Mouse (Mus musculus): ENCODE measurements around the gene Lifr. TPM values are rescaled to one million over a fixed set of nuclear protein-coding genes. Genes with fewer than 3 reads are reported as not detected.

Gene Lifr
- total and polyA plus RNA-seq, 2 experiments, result 134 to 431 TPM

DNA sequence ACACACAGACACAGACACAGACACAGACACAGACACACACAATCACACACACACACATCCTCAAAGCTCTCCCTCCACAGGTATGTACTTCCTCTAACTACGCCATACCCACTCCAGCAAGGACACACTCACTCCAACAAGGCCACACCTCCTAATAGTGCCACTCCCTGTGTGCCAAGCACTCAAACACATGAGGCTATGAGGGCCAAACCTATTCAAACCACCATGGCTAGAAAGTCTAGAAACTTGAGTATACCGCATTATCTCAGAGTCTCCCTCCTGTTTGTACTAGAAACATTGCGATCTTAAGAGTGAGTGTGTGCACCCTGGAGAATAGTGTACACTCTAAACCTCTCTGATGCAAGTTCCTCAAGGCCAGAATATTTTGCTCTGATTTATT lies 125.4 kb downstream of the Lifr start:
- no peak overlapping the region for H3K4me3 ChIP-seq (ENCODE audit: insufficient read depth, low read depth, low read length)
- no peak overlapping the region for H3K9ac ChIP-seq (ENCODE audit: low read depth, low read length)
- no peaks in the 10 kb centered on the region for H3K27me3 ChIP-seq (ENCODE audit: control insufficient read depth, insufficient read depth, low read length)
- no peak overlapping the region for H3K27ac ChIP-seq (replicated peaks; ENCODE audit: insufficient read depth, low read depth, low read length)
- no peaks in the 10 kb centered on the region for H3K36me3 ChIP-seq (ENCODE audit: control insufficient read depth, insufficient read depth, low read length)
- no peak for DNase-seq (ENCODE audit: extremely low read depth, low read depth, low spot score)
- H3K4me1 ChIP-seq (ENCODE audit: control insufficient read depth, insufficient read depth, low read length), result no peaks in the 10 kb centered on the region
- no peaks in the 10 kb centered on the region for H3K79me2 ChIP-seq (ENCODE audit: control insufficient read depth, insufficient read depth, low read length)
- TF ChIP-seq CTCF (IDR thresholded peaks at IDR 0.05; ENCODE audit: low read depth, low read length) (no peak), POLR2A (IDR thresholded peaks at IDR 0.05; ENCODE audit: extremely low read depth, insufficient read depth, low read length) (no peak)
- 99% methylated on average over 3 of the region's 3 CpGs for WGBS

DNA sequence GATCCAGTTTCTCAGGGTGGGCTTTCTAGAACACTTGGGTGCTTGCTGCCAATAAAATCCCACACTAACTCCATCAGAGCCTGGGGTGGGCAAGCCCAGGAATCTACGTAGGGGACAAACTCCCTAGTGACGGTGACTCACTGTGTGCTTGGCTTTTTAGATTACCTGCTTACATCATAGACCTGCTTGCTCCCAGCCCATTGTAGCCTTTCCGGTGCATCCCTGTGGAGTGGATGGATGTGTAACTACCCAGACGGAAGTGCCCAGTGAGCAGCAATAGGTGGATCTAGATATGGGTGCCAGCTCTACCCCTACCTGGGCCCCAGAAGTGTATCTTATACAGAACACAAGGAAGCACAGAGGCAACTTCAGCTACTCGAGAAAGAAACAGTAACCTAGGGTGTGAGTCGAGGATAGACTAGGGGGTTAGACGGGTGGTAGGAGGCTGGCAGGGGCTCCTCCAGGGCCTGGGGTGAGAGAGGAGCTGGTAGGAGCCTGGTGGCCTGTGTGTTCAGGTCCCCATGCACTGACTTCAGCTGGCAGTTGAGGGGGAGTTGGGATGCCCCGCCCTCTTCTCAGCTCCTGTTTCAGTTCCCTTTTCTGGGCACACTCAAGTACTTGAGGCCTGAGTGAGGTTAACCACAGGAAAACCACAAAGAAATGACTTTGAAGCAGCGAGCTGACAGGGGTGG lies 126.3 kb downstream of the Lifr start:
- no peak overlapping the region for H3K9ac ChIP-seq (ENCODE audit: low read depth, low read length)
- no peak overlapping the region for H3K27ac ChIP-seq (replicated peaks; ENCODE audit: insufficient read depth, low read depth, low read length)
- no peaks in the 10 kb centered on the region for H3K4me1 ChIP-seq (ENCODE audit: control insufficient read depth, insufficient read depth, low read length)
- DNase-seq (ENCODE audit: extremely low read depth, low read depth, low spot score), result no peak
- no peaks in the 10 kb centered on the region for H3K27me3 ChIP-seq (ENCODE audit: control insufficient read depth, insufficient read depth, low read length)
- 83% methylated on average over 9 of the region's 9 CpGs for WGBS
- TF ChIP-seq POLR2A (IDR thresholded peaks at IDR 0.05; ENCODE audit: extremely low read depth, insufficient read depth, low read length) (no peak), CTCF (IDR thresholded peaks at IDR 0.05; ENCODE audit: low read depth, low read length) (no peak)
- H3K79me2 ChIP-seq (ENCODE audit: control insufficient read depth, insufficient read depth, low read length), result no peaks in the 10 kb centered on the region
- H3K4me3 ChIP-seq (ENCODE audit: insufficient read depth, low read depth, low read length), result no peak overlapping the region
- H3K36me3 ChIP-seq (ENCODE audit: control insufficient read depth, insufficient read depth, low read length), result no peaks in the 10 kb centered on the region

DNA sequence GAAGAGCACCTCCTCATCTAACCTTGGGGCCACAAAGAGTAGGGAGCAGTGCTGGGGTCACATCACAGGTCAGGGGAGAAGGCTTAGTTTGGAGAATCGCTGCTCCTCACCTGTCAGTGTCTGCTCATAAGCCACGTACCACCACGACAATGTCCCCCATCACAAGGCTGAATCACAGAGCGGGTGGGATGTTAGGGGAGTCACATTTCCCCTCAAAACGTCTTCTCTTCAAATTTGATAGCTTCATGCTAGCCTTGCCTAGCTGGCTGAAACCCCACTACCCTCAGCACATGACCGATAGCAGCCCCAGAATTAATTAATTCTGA lies 126.8 kb downstream of the Lifr start:
- H3K36me3 ChIP-seq (ENCODE audit: control insufficient read depth, insufficient read depth, low read length), result no peaks in the 10 kb centered on the region
- no peaks in the 10 kb centered on the region for H3K27me3 ChIP-seq (ENCODE audit: control insufficient read depth, insufficient read depth, low read length)
- TF ChIP-seq POLR2A (IDR thresholded peaks at IDR 0.05; ENCODE audit: extremely low read depth, insufficient read depth, low read length) (no peak), CTCF (IDR thresholded peaks at IDR 0.05; ENCODE audit: low read depth, low read length) (no peak)
- no peaks in the 10 kb centered on the region for H3K4me1 ChIP-seq (ENCODE audit: control insufficient read depth, insufficient read depth, low read length)
- H3K27ac ChIP-seq (replicated peaks; ENCODE audit: insufficient read depth, low read depth, low read length), result no peak overlapping the region
- H3K79me2 ChIP-seq (ENCODE audit: control insufficient read depth, insufficient read depth, low read length), result no peaks in the 10 kb centered on the region
- DNase-seq (ENCODE audit: extremely low read depth, low read depth, low spot score), result no peak
- H3K4me3 ChIP-seq (ENCODE audit: insufficient read depth, low read depth, low read length), result no peak overlapping the region
- 85% methylated on average over 6 of the region's 6 CpGs for WGBS
- no peak overlapping the region for H3K9ac ChIP-seq (ENCODE audit: low read depth, low read length)

DNA sequence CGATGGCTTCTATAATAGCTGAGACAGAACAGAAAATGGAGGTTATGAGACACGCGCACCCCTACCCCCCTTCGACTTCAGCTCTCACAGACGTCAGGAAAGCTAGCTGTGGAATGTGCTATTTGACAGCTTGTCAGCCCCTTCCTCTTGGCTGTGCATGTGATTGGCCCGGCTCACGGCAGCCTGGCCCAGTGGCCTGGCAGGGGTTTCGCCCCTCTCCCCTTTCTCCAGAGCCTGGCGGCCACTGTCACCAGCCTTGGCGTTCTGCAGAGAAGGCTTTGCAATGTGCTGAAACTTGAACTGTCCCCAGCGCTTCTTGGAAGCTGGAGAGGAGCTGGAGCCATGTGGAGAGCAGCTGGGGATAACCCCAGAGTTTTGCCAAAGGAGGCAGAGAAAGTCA lies 132.4 kb downstream of the Lifr start:
- Histone ChIP-seq H3K4me1 (ENCODE audit: control insufficient read depth, insufficient read depth, low read length) (no peaks in the 10 kb centered on the region), H3K27ac (replicated peaks; ENCODE audit: insufficient read depth, low read depth, low read length) (no peak overlapping the region), H3K27me3 (ENCODE audit: control insufficient read depth, insufficient read depth, low read length) (no peaks in the 10 kb centered on the region), H3K4me3 (ENCODE audit: insufficient read depth, low read depth, low read length) (no peak overlapping the region), H3K79me2 (ENCODE audit: control insufficient read depth, insufficient read depth, low read length) (no peaks in the 10 kb centered on the region), H3K9ac (ENCODE audit: low read depth, low read length) (no peak overlapping the region), H3K36me3 (ENCODE audit: control insufficient read depth, insufficient read depth, low read length) (no peaks in the 10 kb centered on the region)
- no peak for DNase-seq (ENCODE audit: extremely low read depth, low read depth, low spot score)
- no peak for TF ChIP-seq POLR2A (IDR thresholded peaks at IDR 0.05; ENCODE audit: extremely low read depth, insufficient read depth, low read length)
- TF ChIP-seq CTCF (IDR thresholded peaks at IDR 0.05; ENCODE audit: low read depth, low read length), result no peak
- WGBS, result 78% methylated on average over 11 of the region's 11 CpGs

DNA sequence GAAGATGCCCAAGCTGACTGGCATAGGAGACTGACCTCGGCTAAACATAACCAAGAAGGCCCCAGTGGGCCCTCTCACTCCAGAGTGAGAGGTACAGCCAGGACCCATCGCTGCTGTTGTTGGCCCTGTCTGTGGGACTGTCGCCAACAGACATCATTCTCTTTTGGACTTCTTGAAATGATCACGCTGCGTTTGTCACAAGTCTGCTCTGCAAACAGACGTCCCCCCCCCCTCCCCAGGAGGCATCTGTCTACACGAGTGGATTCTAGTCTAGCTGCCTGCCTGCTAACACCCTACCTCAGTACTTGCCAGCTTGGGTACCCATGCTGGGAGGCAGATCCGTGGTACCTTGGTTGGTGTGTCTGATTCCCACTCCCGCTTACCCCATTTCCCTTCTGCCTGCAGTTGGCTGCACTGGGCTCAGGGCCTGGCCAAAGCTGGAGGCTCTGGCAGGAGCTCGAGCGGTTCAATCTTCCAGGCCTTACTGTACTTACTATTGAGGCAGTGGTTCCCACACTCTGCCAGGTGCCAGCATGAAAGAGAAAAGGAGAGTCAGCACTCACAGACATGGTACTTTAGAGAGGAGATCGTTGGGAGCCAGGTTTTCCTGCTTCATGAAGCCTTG lies 133.8 kb downstream of the Lifr start:
- Histone ChIP-seq H3K27ac (replicated peaks; ENCODE audit: insufficient read depth, low read depth, low read length) (no peak overlapping the region), H3K27me3 (ENCODE audit: control insufficient read depth, insufficient read depth, low read length) (no peaks in the 10 kb centered on the region), H3K9ac (ENCODE audit: low read depth, low read length) (no peak overlapping the region), H3K79me2 (ENCODE audit: control insufficient read depth, insufficient read depth, low read length) (no peaks in the 10 kb centered on the region), H3K4me1 (ENCODE audit: control insufficient read depth, insufficient read depth, low read length) (no peaks in the 10 kb centered on the region), H3K36me3 (ENCODE audit: control insufficient read depth, insufficient read depth, low read length) (no peaks in the 10 kb centered on the region), H3K4me3 (ENCODE audit: insufficient read depth, low read depth, low read length) (no peak overlapping the region)
- no peak for TF ChIP-seq CTCF (IDR thresholded peaks at IDR 0.05; ENCODE audit: low read depth, low read length)
- TF ChIP-seq POLR2A (IDR thresholded peaks at IDR 0.05; ENCODE audit: extremely low read depth, insufficient read depth, low read length), result no peak
- 78% methylated on average over 12 of the region's 12 CpGs for WGBS
- DNase-seq (ENCODE audit: extremely low read depth, low read depth, low spot score), result no peak

DNA sequence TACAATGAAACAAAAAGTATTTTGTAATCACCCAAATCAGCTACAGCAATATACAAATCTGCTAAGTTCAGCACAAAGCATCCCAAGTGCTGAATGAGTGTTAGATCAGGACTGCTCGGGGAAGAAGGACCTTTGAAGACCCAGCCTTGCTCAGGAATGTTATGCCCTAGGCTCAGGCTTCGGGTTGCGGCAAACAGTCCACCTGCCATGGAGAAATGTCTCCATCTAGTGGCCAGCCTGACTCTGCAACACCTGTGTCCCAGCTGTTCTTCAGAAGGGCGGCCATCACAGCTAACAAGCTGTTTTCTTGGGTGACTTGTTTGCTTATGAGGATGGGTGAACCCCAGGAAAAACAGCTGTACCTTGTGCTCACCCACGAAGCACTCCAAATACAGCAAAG lies 135.8 kb downstream of the Lifr start:
- H3K4me3 ChIP-seq (ENCODE audit: insufficient read depth, low read depth, low read length), result no peak overlapping the region
- no peaks in the 10 kb centered on the region for H3K4me1 ChIP-seq (ENCODE audit: control insufficient read depth, insufficient read depth, low read length)
- no peaks in the 10 kb centered on the region for H3K36me3 ChIP-seq (ENCODE audit: control insufficient read depth, insufficient read depth, low read length)
- H3K27me3 ChIP-seq (ENCODE audit: control insufficient read depth, insufficient read depth, low read length), result no peaks in the 10 kb centered on the region
- 2% methylated on average over 5 of the region's 5 CpGs for WGBS
- peak; percentile 99 for TF ChIP-seq CTCF (IDR thresholded peaks at IDR 0.05; ENCODE audit: low read depth, low read length)
- TF ChIP-seq POLR2A (IDR thresholded peaks at IDR 0.05; ENCODE audit: extremely low read depth, insufficient read depth, low read length), result no peak
- DNase-seq (ENCODE audit: extremely low read depth, low read depth, low spot score), result peak; percentile 57
- H3K27ac ChIP-seq (replicated peaks; ENCODE audit: insufficient read depth, low read depth, low read length), result no peak overlapping the region
- H3K79me2 ChIP-seq (ENCODE audit: control insufficient read depth, insufficient read depth, low read length), result no peaks in the 10 kb centered on the region
- H3K9ac ChIP-seq (ENCODE audit: low read depth, low read length), result no peak overlapping the region
